Mouse (Mus musculus): ENCODE measurements at regions not wholly inside any gene's neighbourhood (a gene's known extent, or its start where the extent isn't known, plus 50 kb on each side); places are given as distances from the start of the nearest gene placed in this dataset.

DNA sequence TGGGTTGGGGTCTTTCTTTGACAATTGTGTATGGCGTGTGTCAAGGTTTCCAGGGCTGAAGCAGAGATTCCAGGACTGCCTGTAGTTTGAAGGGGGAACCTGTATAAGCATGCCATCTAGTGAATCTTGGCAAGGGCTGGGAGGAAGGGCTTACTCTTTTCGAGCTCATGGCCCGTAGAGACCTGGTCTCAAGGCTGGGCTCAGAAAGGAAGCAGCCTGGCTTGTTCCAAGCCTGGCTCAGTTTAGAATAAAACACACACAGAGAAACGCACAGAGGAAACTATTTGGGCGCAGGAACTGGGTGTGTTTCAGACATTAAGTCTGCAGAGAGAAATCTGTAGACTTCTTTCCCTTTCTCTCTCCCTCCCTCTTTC lies 192.8 kb downstream of the Fndc1 start:
- Histone ChIP-seq H3K4me1 (no peaks in the 10 kb centered on the region), H3K9me3 (peaks cover 29% of the 10 kb centered on the region), H3K27me3 (replicated peaks) (no peaks in the 10 kb centered on the region), H3K36me3 (replicated peaks; ENCODE audit: low read length) (no peaks in the 10 kb centered on the region), H3K4me3 (replicated peaks) (no peak overlapping the region)
- no peak for TF ChIP-seq GATA1 (IDR thresholded peaks at IDR 0.05; ENCODE audit: borderline replicate concordance, low read length)
- no peak for TF ChIP-seq FLI1 (IDR thresholded peaks at IDR 0.05; ENCODE audit: low read length)

DNA sequence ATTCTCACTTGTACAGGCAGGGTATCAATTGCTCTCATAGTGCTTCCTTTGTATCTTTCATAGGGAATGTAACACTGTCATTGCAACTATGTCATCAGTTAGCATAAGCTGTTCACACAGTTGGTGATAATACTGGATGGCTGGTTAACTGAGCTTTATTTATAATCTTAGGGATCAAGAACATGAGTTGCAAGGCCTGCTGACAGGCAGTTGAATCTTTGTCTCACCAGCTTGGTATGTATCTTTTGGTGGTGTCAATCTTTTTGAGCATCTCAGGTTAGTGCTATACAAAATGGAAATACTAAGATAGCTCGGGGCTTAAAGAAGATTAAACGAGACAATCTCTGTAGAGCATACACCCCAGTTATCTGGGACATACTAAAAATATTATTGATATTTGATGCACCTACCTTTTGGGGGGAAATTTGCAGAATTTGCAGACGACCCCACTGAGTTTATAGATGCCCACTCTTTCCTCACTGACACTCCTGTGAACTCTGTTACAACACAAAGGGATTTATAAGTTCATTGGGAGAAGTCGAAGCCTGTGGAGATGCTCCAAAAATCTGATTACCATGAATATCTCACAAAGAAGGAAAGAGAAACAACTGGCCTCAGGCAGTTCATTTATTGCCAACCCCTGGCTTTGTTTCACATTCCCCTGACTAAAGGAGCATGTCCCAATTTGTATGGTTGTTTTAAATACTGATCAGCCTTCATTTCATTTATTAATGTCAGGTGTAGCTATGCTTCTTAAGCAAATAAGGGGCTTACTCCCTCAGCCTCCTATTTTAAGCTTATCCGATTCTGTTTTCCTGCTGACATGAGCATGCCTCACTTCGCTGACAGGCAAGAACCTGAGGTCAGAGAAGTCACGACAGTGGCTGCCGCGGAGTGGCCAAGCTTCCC lies 193.5 kb downstream of the Fndc1 start:
- no peaks in the 10 kb centered on the region for H3K36me3 ChIP-seq (replicated peaks; ENCODE audit: low read length)

DNA sequence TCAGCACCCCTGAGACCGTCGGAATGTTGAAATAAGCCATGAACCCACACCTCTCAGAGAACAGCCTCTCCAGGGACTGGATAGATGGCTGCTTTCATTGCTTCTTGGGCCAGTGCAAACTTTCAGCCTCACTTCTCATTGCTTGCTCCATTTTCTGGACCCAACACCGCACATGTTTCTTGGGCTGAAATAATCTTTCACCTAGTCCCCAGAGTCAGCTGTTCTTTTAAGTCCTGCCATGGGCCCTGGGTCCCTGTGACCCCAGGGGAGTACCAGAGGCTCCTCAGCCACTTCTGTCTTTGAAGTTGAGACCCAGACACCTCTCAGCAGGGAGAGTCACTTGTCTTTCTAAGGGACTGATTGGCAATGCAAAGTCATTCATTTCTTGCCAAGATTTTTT lies 201.4 kb downstream of the Fndc1 start:
- no peak for TF ChIP-seq FLI1 (IDR thresholded peaks at IDR 0.05; ENCODE audit: low read length)
- H3K4me1 ChIP-seq, result no peaks in the 10 kb centered on the region
- no peaks in the 10 kb centered on the region for H3K27me3 ChIP-seq (replicated peaks)
- peaks cover 25% of the 10 kb centered on the region for H3K9me3 ChIP-seq
- H3K36me3 ChIP-seq (replicated peaks; ENCODE audit: low read length), result no peaks in the 10 kb centered on the region
- no peak overlapping the region for H3K4me3 ChIP-seq (replicated peaks)

More for the DNA sequence above, 193.5 kb downstream of the Fndc1 start:
- no peak for TF ChIP-seq GATA1 (IDR thresholded peaks at IDR 0.05; ENCODE audit: borderline replicate concordance, low read length)
- no peak for TF ChIP-seq FLI1 (IDR thresholded peaks at IDR 0.05; ENCODE audit: low read length)
- Histone ChIP-seq H3K27me3 (replicated peaks) (no peaks in the 10 kb centered on the region), H3K4me1 (no peaks in the 10 kb centered on the region), H3K4me3 (replicated peaks) (no peak overlapping the region), H3K9me3 (peaks cover 31% of the 10 kb centered on the region)

DNA sequence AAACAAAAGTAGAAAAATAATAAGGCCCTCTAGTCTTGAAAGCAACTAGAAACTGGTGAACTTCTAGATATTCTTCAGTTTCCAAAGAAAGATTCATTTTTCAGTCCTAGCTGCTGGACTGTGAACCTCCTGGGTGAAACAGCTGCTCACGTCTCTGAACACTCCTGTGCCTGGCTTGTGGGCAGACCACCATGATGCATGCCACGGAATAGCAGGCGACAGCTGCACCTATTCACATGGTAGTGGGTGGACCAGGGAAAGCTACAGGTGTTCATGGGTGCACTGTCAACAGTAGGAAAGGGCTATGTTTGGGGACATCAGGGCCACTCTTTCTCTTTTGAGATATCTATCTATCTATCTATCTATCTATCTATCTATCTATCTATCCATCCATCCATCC lies 203.7 kb downstream of the Fndc1 start:
- Histone ChIP-seq H3K4me3 (replicated peaks) (no peak overlapping the region), H3K4me1 (no peaks in the 10 kb centered on the region), H3K27me3 (replicated peaks) (no peaks in the 10 kb centered on the region), H3K9me3 (peaks cover 16% of the 10 kb centered on the region), H3K36me3 (replicated peaks; ENCODE audit: low read length) (no peaks in the 10 kb centered on the region)
- TF ChIP-seq GATA1 (IDR thresholded peaks at IDR 0.05; ENCODE audit: borderline replicate concordance, low read length), result no peak

DNA sequence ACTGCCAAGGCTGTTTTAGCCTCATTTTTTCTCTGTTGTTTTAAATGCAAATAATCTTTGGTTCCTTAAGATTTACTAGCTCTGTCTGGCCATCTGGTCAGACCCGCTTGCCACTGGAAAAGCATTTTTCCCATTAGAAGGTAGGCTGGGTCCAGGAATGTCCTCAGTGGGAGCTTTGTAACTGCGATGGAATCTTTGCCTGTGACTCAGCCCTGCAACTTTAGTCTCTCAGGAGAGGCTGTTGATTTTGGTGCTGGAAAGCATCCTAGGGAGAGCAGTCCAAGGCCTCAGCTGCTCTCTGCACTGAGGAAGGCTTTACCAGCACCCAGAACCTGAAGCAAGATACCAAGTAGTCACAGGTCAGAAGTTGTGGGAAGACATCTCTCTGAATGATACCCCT lies 205.8 kb downstream of the Fndc1 start:
- Histone ChIP-seq H3K36me3 (replicated peaks; ENCODE audit: low read length) (no peaks in the 10 kb centered on the region), H3K9me3 (peaks cover 18% of the 10 kb centered on the region), H3K27me3 (replicated peaks) (no peaks in the 10 kb centered on the region), H3K4me1 (no peaks in the 10 kb centered on the region), H3K4me3 (replicated peaks) (no peak overlapping the region)
- TF ChIP-seq FLI1 (IDR thresholded peaks at IDR 0.05; ENCODE audit: low read length) (no peak), GATA1 (IDR thresholded peaks at IDR 0.05; ENCODE audit: borderline replicate concordance, low read length) (no peak)

DNA sequence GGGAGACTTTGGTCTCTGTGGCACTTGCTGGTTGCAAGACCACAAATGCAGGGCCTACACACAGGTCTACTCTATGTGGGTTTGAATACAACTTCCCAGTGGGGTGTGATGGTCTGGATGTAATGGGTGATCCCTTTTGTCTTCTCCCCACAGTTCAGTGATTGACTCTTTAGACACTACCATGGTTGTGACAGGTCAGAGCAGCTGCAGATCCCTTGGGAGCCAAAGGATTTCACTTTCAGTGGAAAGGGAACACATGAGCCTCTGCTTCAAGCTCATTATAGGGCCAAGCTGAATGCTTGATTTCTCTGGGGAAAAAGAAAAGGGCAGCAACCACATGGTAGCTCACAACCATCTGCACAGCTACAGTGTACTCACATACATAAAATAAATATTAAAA lies 206.9 kb downstream of the Fndc1 start:
- Histone ChIP-seq H3K27me3 (replicated peaks) (no peaks in the 10 kb centered on the region), H3K4me3 (replicated peaks) (no peak overlapping the region), H3K36me3 (replicated peaks; ENCODE audit: low read length) (no peaks in the 10 kb centered on the region), H3K9me3 (peaks cover 18% of the 10 kb centered on the region), H3K4me1 (no peaks in the 10 kb centered on the region)
- TF ChIP-seq FLI1 (IDR thresholded peaks at IDR 0.05; ENCODE audit: low read length) (no peak), GATA1 (IDR thresholded peaks at IDR 0.05; ENCODE audit: borderline replicate concordance, low read length) (no peak)

DNA sequence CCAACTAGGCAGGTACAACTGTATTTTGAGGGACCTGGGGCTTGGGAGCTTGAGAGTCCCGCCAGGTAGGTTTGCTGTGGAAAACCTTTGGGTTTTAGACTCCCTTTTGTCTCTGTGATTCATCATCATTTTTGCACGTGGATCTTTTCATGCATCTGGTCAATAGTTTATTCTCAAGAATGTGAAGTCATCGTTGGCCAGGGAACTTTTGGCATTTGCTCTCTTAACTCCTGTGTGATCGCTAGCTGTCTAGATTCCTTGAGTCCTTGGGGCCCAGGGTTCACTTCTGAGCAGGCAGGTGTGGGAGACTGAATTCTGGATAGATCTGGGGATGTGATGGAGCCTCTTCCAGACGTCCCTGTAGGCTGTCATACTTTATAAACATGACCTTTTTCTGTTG lies 207.5 kb downstream of the Fndc1 start:
- Histone ChIP-seq H3K36me3 (replicated peaks; ENCODE audit: low read length) (no peaks in the 10 kb centered on the region), H3K4me3 (replicated peaks) (no peak overlapping the region), H3K9me3 (peaks cover 18% of the 10 kb centered on the region), H3K4me1 (no peaks in the 10 kb centered on the region), H3K27me3 (replicated peaks) (no peaks in the 10 kb centered on the region)
- TF ChIP-seq FLI1 (IDR thresholded peaks at IDR 0.05; ENCODE audit: low read length) (no peak), GATA1 (IDR thresholded peaks at IDR 0.05; ENCODE audit: borderline replicate concordance, low read length) (no peak)

DNA sequence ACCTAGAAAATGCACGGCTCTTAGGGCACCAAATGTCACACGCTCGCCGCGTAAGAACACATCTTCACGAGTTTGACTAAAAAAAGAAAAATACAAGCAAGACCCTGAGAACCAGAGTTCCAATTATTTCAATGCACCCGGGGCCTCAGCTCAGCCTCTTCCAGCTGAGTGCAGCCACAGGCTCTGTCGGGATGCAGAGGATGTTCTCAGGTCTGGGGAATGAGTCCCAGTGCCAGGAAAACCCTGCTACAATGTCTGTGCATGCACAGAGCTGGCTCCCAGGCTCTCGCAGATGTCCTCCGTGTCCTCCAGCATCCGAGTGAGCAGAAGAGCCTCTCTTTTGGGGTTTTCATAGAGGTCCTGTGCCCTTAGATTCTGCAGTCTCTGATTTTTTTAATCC lies 219.1 kb downstream of the Fndc1 start:
- Histone ChIP-seq H3K9me3 (peaks cover 10% of the 10 kb centered on the region; the same call in 1 of the 2 replicates), H3K36me3 (replicated peaks; ENCODE audit: low read length) (no peaks in the 10 kb centered on the region), H3K27me3 (replicated peaks) (no peaks in the 10 kb centered on the region), H3K4me3 (replicated peaks) (no peak overlapping the region), H3K4me1 (no peaks in the 10 kb centered on the region)
- TF ChIP-seq GATA1 (IDR thresholded peaks at IDR 0.05; ENCODE audit: borderline replicate concordance, low read length) (no peak), FLI1 (IDR thresholded peaks at IDR 0.05; ENCODE audit: low read length) (no peak)

DNA sequence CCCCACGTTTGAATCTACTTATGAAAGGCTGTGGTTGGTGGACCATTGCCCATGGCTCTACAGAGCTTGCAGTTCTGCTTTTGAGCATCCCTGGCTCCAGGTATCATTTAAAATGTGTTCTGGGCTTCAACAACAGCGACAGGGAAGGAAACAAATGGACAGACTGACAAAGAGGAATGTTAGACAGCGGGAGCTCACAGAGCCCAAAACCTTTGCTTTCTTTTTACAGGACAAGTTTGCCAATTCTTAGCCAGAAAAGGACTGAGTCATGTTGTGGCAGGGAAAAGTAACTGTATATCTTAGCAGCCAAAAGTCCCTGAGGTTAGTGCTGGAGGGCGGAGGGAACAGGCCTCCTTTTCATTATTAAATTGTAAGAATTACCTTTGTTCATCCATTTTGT lies 219.7 kb downstream of the Fndc1 start:
- no peaks in the 10 kb centered on the region for H3K4me1 ChIP-seq
- no peak for TF ChIP-seq FLI1 (IDR thresholded peaks at IDR 0.05; ENCODE audit: low read length)
- TF ChIP-seq GATA1 (IDR thresholded peaks at IDR 0.05; ENCODE audit: borderline replicate concordance, low read length), result no peak

DNA sequence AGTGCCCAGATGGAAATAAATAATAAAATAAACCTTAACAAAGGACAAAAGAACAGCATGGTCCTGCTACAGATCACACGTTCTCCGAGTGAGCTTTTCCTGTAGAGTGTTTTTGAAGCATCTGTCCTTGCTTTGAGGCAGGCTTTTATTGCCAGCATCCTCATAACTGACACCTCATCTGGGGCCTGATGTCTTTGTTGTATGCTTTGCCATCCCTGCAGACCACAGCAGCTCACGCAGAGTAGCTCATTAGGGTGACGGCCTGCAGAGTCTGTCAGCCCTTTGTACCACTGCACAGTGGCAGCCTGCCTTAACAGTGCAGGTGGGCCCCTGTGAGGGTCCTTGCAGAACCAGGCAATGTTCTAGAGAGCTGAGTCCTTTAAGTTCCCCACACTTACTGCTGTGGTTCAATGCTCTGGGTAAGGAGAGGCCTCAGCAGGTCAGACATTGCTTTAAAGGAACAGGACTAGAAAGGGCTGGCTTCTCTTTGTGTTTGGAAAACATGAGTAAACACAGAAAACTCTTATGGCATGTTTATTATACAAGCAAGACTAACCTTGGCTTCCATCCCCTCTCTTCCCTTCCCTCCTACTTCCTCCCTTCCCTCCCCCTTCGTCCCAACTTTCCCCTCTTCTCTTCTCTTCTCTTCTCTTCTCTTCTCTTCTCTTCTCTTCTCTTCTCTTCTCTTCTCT lies 219.7 kb upstream of the Unc93a2 start:
- H3K36me3 ChIP-seq (replicated peaks; ENCODE audit: low read length), result no peaks in the 10 kb centered on the region
- no peaks in the 10 kb centered on the region for H3K4me1 ChIP-seq
- peaks cover 24% of the 10 kb centered on the region for H3K9me3 ChIP-seq
- no peaks in the 10 kb centered on the region for H3K27me3 ChIP-seq (replicated peaks)
- no peak overlapping the region for H3K4me3 ChIP-seq (replicated peaks)
- TF ChIP-seq GATA1 (IDR thresholded peaks at IDR 0.05; ENCODE audit: borderline replicate concordance, low read length), result no peak
- no peak for TF ChIP-seq FLI1 (IDR thresholded peaks at IDR 0.05; ENCODE audit: low read length)

More for the DNA sequence above, 219.7 kb downstream of the Fndc1 start:
- H3K27me3 ChIP-seq (replicated peaks), result no peaks in the 10 kb centered on the region
- no peak overlapping the region for H3K4me3 ChIP-seq (replicated peaks)
- H3K9me3 ChIP-seq, result peaks cover 14% of the 10 kb centered on the region
- no peaks in the 10 kb centered on the region for H3K36me3 ChIP-seq (replicated peaks; ENCODE audit: low read length)
